Mouse (Mus musculus): Measurements from ENCODE around the gene Elp4. TPM values are rescaled to one million over a fixed set of nuclear protein-coding genes. Genes with fewer than 3 reads are reported as not detected.

Gene Elp4
- total RNA-seq, 2 experiments from 2014 or later, result 20.8 to 23.6 TPM

DNA sequence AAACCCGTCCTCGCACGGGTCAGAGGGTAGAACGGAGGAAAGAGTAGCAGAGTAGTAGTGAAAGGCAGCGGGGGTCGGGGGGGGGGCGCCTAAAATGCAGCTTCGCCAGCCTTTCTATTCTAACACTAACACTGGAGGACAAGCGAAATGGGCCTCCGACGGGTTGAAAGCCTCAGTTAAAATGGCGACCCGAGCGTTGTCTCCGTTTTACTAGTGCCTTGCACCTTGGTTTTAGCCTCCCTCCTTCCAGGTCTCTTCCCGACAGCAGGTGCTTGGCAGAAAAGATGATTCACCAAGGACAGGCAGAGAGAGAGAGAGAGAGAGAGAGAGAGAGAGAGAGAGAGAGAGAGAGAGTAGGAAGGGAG, 231.8 kb downstream of the Elp4 start:
- DNase-seq (ENCODE audit: low spot score in 2 of 2), result no peak

- no peak for DNase-seq (ENCODE audit: low spot score in 2 of 2)
Measured at GRCm38 (mm10) chr2:105671798-105672595, 232.4 kb downstream of the Elp4 start.

DNA sequence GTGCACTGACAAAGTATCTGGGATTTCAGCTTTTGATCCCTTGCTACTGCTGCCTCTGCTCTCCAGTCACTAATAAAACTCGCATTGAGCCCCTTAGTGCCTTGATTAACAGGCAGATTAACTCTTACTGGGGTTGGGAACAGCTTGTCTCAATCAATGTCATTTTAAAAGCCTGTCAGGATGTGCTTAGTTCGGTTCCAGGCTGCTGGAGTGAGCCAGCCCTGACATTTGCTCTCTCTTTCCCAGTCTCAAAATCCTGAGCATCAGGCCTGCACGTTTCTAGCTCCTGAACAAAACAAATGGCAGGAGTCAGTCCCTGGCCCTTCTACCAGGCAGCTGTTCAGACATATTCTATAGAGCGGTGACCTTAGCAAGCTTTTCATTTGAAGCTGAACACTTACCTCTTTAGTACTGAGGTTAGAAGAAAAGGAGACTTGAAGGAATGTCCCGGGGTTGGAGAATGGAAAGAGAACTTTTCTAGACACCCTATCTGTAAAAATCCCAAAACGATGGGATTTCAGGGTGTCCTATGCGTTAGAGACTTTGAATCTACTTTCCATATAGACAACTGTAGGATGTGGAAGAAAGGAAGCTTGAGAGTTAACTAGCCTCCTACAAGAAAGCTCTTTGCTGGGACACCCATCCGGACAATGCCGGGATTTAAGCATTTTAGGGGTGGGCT, 233.1 kb downstream of the Elp4 start:
- no peak for DNase-seq (ENCODE audit: low spot score in 2 of 2)

DNA sequence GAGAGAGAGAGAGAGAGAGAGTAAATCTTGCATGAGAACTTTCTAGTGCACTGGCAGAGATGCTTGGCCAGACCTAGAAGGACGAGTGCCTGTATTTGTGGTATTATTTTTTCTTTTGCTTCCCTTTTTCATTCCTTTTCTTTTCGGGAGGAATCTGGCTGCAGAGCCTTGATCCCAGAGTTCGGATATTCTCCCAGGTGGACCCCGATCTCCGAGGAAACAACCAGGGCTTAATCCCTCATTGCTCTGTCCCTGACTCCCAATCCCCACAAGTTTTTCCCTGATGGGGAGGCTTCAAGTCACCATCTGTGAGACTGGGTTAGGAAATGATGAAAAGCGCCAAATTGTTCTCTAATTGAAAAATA, 233.7 kb downstream of the Elp4 start:
- no peak for DNase-seq (ENCODE audit: low spot score in 2 of 2)

GRCm38 (mm10) chr2:105669881-105670730, 234.3 kb downstream of the Elp4 start:
- DNase-seq (ENCODE audit: low spot score in 2 of 2), result no peak

- DNase-seq (ENCODE audit: low spot score in 2 of 2), result no peak
Measured at GRCm38 (mm10) chr2:105669371-105669861, 234.9 kb downstream of the Elp4 start.

DNA sequence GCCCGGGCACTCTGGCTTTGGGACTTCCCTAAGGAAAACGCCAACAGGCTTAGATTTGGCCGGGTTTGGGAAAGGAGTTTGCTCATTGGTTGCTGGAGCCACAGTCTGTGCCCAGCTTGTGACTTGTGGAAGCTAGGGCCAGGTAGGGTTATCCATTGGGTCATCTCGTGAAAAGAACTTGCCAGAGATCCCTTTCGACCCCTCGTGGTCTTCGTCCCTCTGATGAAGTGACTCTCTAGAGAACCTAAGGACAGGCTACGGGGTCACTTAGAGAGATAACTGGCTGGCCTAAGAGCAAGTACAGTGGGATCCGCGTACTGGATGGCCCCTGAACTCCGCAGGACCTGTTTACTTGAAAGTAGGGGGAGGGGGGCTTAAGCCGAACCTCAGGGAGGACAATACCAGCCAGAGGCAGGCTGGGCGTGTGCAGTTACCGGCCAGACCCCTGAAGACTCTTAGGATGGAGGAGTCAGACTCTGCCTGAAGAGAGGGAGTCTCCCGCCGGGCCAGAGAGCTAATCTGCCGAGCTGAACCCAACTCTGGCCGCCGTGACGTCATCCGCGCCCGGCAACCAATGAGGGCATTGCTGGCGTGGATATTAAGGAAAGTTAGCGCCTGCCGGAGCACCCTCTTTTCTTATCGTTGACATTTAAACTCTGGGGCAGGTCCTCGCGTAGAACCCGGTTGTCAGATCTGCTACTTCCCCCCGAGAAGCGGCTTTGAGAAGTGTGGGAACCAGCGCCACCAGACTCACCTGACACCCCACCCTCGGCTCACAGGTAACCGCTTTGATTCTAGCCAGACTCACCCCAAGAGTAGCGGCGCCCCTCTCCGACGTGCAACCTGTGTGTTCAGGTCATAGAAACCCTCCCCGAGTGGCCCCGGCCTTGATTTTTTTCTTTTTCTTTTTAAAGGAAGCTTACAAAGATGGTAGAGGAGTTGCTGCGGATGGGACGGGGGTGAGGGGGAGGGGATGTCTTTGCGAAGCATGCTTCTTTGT, 235.8 kb downstream of the Elp4 start, which contains the start of gene Pax6:
Gene Pax6, plus strand, starts transcription at position 630 of the 1,000 bp plus-strand sequence.
- no peak for DNase-seq (ENCODE audit: low spot score in 2 of 2)

GRCm38 (mm10) chr2:105667626-105667950, 236.8 kb downstream of the Elp4 start:
- no peak for DNase-seq (ENCODE audit: low spot score in 2 of 2)

- DNase-seq (ENCODE audit: low spot score in 2 of 2), result no peak
Measured at GRCm38 (mm10) chr2:105666763-105667625, 237.4 kb downstream of the Elp4 start.

GRCm38 (mm10) chr2:105666331-105666730, 238.0 kb downstream of the Elp4 start:
- no peak for DNase-seq (ENCODE audit: low spot score in 2 of 2)

DNA sequence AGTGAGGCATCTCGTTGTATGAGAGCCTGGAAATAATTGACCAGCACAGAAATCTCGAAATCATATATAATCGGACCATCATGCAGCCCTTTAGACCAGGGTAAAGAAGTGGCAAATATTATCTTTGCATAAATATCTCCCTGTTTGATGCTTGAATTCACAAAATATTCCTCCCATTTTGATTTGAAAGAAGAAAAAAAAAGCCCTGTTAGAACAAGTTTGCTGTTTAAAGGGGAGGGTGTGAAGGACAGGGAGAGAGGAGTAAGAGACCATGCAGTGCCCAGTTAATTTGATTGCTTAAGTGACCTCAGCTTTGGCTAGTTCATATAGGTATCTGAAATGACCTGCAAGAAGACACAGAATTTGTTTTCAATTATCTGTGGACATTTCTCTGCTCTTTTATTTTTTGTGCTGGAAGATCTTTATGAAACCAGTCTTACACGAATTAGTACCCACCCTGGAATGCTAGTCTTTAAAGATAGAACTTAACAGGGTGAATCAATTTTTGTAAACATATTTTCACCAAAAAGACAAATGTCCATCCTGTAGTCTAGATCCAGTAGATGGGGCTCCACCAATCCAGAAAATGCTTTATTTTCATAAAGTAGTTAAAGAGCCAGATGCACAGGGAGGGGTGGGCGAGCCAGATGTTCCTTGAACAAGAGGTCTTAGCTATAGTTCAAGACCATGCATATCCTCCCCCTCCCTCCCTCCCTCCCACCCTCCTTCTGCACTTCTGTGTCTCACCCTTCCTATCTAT, 238.7 kb downstream of the Elp4 start:
- no peak for DNase-seq (ENCODE audit: low spot score in 2 of 2)

GRCm38 (mm10) chr2:105664996-105665395, 239.4 kb downstream of the Elp4 start:
- no peak for DNase-seq (ENCODE audit: low spot score in 2 of 2)

DNA sequence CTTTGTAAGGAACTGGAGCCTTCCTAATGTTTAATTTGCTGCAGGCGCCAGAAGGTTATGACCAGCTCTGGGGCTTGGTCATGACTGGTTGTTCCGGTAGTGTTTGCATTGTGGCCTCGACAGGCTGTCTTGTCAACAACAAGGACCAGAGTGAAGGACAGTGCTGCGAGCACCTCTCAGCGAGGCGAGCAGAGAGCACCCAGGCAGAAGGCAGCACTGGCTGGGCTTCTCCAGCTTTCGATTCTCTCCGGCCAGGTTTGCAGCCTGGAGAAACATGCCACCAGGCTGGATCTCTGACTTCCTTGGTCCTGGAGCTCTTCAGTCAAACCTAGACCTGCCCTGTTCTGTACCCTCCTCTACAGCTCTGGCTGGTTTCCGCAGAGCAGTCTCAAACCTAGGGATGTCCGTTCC, 241.3 kb downstream of the Elp4 start:
- DNase-seq (ENCODE audit: low spot score in 2 of 2), result no peak

DNA sequence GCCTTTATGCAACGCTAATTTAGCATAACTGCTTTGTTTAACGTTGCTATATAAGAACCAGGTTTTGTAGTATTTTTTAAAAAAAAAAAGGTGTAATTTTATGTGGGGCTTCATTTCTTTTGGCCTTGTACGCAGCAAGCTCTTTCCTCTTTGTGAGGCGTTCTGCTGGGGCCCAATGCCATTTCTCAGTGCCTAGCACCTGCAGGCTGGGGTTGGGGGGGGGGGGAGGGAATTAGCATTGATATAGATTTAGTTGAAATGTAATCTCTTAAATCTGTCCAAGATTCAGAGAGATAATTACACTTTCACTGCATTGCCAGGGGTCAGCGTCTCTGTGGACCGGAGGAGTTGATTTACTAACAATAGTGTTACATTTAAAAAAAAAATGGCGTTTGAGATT, 241.8 kb downstream of the Elp4 start:
- no peak for DNase-seq (ENCODE audit: low spot score in 2 of 2)

- no peak for DNase-seq (ENCODE audit: low spot score in 2 of 2)
Measured at GRCm38 (mm10) chr2:105662121-105662520, 242.2 kb downstream of the Elp4 start.

GRCm38 (mm10) chr2:105661623-105662066, 242.7 kb downstream of the Elp4 start:
- no peak for DNase-seq (ENCODE audit: low spot score in 2 of 2)

- no peak for DNase-seq (ENCODE audit: low spot score in 2 of 2)
Measured at GRCm38 (mm10) chr2:105660874-105661622, 243.3 kb downstream of the Elp4 start.

All from adrenal gland, postnatal 4 days (tissue).